Mouse (Mus musculus): ENCODE results near the gene Zfp523.

DNA sequence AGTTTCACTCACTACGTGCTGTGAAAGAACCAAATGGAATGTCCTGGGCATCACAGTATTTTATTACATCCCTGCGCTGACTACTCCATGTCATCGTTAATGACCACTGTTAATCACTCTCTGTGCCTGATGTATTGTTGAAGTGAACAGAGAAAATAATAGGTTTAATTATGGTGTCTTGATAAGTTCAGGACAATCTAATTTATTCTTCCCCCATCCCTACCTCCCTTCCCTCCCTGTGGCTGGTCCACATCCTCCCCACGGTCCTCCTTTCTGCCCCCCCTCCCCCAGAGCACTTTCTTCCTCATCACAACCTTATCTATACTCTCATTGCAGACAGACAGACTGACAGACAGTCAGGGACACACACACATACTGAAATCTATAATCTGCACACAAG is 77.9 kb downstream of the Zfp523 start:
- no peak for TF ChIP-seq CTCF (IDR thresholded peaks at IDR 0.05; ENCODE audit: borderline replicate concordance, insufficient read depth, low read depth, low read length)
- TF ChIP-seq POLR2A (IDR thresholded peaks at IDR 0.05; ENCODE audit: borderline replicate concordance, insufficient read depth, low read length): no peak

Measured in cerebellum, adult 2 months (tissue).